Mouse (Mus musculus): Measurements from ENCODE around the gene Gm12184.
"Not testable (repeated sequence)": the region's sequence is repeated elsewhere in the genome, so short reads cannot be mapped to it uniquely, and the experiment has no call there.

Gene Gm12184

DNA sequence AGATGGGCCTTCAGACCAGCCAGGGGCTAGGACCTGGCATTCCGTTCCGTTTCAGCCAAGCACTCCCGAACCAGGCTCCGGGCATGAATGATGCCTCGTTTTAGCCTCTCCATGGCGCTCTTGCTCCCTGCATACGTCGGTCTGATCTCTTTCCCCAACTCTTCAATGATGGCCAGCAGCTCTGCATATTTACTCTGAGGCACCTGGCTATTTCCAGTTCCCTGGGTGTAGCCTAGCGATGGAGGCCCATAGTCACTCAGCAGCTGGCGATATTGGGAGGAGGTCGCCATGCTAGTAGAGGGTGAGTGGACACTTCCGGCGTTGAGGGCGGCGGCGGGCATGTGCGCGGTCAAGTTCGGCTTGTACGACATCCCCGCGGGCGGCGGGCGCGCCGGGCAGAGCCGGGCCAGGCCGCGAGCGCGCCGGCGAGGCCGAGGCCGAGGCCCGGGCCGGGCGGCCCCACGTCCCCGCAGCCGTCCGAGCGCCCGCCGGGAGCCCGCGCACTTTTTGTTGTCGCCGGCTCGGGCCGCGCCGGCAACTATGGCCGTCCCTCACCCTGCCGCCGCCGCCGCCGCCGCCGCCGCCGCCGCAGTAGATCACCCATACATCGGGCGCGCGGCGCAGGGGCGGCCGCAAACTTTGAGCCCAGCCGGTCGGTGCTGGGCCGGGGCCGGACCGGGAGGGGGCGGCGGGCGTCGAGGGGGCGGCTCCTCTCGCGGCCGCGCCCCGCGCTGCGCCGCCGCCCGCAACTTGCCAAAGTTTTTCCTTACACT is at the start of gene Gm12184, which contains the start of gene Trim7:
Gm12184 (minus strand) TSS at position 677 of the 773 bp plus-strand sequence.
Trim7 (plus strand) TSS at position 162 of the 773 bp plus-strand sequence.
- DNase-seq (ENCODE audit: extremely low spot score, low read depth, low spot score), result not testable (repeated sequence)

- DNase-seq (ENCODE audit: extremely low spot score, low read depth, low spot score), result not testable (repeated sequence)
Measured at GRCm38 (mm10) chr11:48875343-48875837, 48.9 kb upstream of the Gm12184 start.

- no peak for DNase-seq (ENCODE audit: extremely low spot score, low read depth, low spot score)
Measured at GRCm38 (mm10) chr11:48874465-48874864, 48.0 kb upstream of the Gm12184 start.

DNA sequence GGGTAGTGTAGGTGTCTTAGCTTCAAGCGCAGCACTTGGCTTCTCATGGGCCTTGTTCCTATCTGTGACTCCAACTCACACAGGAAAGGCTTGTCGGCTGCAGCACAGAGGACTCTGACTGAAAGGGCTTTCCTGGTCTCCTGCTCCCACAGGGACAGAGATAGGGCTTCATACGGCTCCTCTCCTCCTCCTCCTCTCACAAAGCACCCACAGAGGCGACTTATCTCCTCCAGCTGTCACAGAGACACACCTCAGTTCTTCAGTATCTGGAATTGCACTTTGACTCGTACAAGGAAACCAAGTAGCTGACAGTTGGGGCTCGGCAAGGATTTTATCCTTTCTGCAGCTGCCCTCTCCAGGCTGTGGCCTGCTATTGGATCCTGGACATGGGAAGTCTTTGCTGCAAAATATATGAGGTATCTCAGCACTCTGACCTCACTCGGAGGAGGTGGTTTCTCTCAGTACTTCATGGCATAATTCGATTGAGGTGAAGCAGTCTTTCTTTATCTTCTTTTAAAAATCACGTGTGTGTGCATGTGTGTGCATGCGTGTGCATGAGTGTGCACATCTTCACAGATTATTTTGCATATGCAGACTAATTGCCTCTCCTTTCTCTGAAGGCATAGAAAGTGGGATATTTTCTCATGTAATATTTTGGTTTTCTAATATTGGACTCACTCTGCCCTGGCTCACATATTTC is 47.3 kb upstream of the Gm12184 start:
- DNase-seq (ENCODE audit: extremely low spot score, low read depth, low spot score), result no peak

DNA sequence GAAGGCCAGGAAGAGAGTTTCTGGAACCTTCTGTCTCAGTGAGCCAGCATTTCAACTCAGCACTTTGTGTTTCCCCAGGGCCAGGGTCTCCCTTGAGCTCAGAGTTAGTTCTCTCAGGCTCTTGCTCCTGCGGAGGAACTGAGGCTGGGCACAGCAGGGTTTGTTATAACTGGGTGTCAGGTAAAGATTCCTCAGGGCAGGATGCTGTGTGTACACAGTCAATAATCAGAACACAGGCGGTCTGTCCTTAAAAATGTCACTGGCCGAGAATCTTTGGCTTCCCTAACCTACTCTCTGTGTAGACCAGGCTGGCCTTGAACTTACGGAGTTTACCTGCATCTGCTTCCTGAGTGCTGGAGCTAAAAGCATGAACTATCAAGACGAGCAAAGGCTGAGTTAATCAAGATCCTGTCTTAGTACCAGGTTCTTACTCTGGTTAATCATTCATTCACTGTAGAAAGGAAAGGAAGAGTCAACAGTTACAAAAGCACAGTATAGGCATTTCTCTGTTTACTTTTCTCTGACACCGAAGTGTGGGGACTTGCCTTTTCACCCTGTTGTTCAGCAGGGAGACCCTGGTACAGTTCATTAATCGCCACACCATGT is 46.3 kb upstream of the Gm12184 start:
- DNase-seq (ENCODE audit: extremely low spot score, low read depth, low spot score), result no peak

GRCm38 (mm10) chr11:48871817-48872541 is 45.5 kb upstream of the Gm12184 start:
- no peak for DNase-seq (ENCODE audit: extremely low spot score, low read depth, low spot score)

GRCm38 (mm10) chr11:48871201-48871772 is 44.8 kb upstream of the Gm12184 start, which contains the start of gene Irgm1:
Gene Irgm1 (minus strand): TSS chr11:48871683.
- no peak for DNase-seq (ENCODE audit: extremely low spot score, low read depth, low spot score)

GRCm38 (mm10) chr11:48870781-48871180 is 44.3 kb upstream of the Gm12184 start:
- DNase-seq (ENCODE audit: extremely low spot score, low read depth, low spot score), result no peak

GRCm38 (mm10) chr11:48869380-48870110 is 43.1 kb upstream of the Gm12184 start:
- no peak for DNase-seq (ENCODE audit: extremely low spot score, low read depth, low spot score)

- DNase-seq (ENCODE audit: extremely low spot score, low read depth, low spot score), result no peak
Measured at GRCm38 (mm10) chr11:48866481-48866880, 40.0 kb upstream of the Gm12184 start.

GRCm38 (mm10) chr11:48863808-48864207 is 37.4 kb upstream of the Gm12184 start:
- no peak for DNase-seq (ENCODE audit: extremely low spot score, low read depth, low spot score)

- no peak for DNase-seq (ENCODE audit: extremely low spot score, low read depth, low spot score)
Measured at GRCm38 (mm10) chr11:48862784-48863319, 36.4 kb upstream of the Gm12184 start.

- DNase-seq (ENCODE audit: extremely low spot score, low read depth, low spot score), result no peak
Measured at GRCm38 (mm10) chr11:48859014-48859413, 32.6 kb upstream of the Gm12184 start.

GRCm38 (mm10) chr11:48853474-48854180 is 27.2 kb upstream of the Gm12184 start:
- DNase-seq (ENCODE audit: extremely low spot score, low read depth, low spot score), result no peak

DNA sequence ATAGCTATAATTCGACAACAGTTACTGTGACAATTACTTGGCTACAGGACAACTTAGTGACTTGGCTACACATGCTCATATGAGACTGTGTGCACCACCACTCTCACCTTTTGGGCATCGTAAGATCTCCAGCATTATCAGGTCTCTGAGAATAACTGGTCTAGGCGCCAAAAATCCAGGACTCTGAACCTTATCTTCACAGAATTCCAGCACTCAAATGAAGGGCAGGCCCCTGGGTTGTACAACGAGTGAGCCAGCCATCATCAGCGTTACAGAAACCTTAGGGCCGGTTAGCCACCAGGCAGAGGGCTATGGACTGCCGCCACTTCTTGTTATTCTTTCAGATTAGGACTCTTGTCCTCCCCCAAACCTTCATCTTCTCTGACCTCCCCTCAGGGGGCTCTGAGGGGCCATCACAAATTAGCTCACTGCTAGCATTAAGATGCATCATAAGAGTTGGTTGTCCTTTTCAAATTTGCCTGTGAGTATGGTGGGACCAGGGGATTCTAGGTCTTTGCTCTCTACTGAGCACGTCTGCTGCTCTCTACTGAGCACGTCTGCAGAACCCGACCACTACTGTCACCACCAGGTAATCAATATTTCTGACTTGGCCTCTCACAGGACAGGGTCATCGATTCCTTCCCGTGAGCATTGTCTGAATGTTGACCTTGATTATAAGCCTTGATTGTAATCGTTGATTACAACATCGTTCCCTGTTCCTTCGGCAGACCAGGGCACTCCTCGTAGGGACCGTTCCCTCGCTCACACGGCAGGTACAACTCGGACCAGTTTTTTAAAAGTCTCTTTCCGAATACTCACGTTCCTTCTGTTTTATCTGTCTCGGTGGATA is 26.4 kb upstream of the Gm12184 start:
- DNase-seq (ENCODE audit: extremely low spot score, low read depth, low spot score), result no peak

DNA sequence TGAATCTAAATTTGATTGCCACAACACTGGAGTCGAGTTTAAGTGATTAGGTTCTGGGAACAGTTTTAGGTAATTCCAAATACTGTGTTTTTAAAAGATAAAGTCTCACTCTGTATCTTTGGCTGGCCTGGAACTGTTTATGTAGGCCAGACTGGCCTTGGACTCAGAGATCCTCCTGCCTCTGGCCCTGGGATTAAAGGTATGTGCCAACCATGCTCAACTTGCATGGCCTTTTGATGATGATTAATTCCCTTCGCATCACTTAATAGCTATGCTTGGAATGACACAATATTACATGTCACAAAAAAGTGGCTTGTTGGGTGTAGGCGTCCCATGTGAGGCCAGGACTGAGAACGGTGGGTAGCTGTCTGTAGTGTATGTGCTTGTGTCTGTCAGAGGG is 25.7 kb upstream of the Gm12184 start:
- no peak for DNase-seq (ENCODE audit: extremely low spot score, low read depth, low spot score)

- DNase-seq (ENCODE audit: extremely low spot score, low read depth, low spot score), result no peak
Measured at GRCm38 (mm10) chr11:48851270-48851995, 25.0 kb upstream of the Gm12184 start.
